Comparison of ENCODE assay signal across 17 mouse cellular contexts in genomic region chr5:97009601-97010335, GRCm38 (mm10). TPM values are rescaled to one million over a fixed set of nuclear protein-coding genes. Genes with fewer than 3 reads are reported as not detected.
DNase-seq lines count a peak whose midpoint lies in the region; ATAC-seq and TF ChIP-seq lines count a peak whose summit lies in the region.
"Had no signal": no experiment of that assay in that cellular context is flagged by ENCODE, and none has a peak within 500 bp of the region (broad histone marks: within the 10 kb centered on the region; RNA-seq: fewer than 3 reads in every experiment).

No protein-coding gene starts in this region.

- peak; percentile 84 for ATAC-seq in liver, embryonic 11.5 days (replicated peaks; ENCODE audit: low FRiP score)
- ATAC-seq: forebrain, embryonic 13.5 days; midbrain, embryonic 13.5 days had no signal

- peak; percentile 64 for DNase-seq in heart, adult 11 months
- DNase-seq in heart, adult 2 months = no peak
- peak; percentile 31 for DNase-seq in CD4-positive, CD25-positive, alpha-beta regulatory T cell, adult 2 months (ENCODE audit: low read depth, low spot score)
- peak; percentile 85 for DNase-seq in c-Kit-positive CD71-positive TER-119-negative erythroid progenitor cells, embryonic 14.5 days (ENCODE audit: low read depth)
- DNase-seq in liver, embryonic 11.5 days (ENCODE audit: low spot score) = no peak
- DNase-seq in embryonic facial prominence, embryonic 10.5 days (ENCODE audit: low spot score) = no peak
- no peak for DNase-seq in cerebellum, adult 11 months
- DNase-seq in right cerebral cortex, postnatal 14 days = no peak
- DNase-seq: adrenal gland, adult 2 months; cerebellum, postnatal 10 days; gastrocnemius, postnatal 36 days; heart, postnatal 4 days; kidney, postnatal 10 days had no signal

- intact Hi-C loops in heart, adult 2 months (cut with DNase I) = no loop called here

- H3K4me2 ChIP-seq in liver, embryonic 11.5 days = peak overlapping the region; percentile 57
- H3K4me2 ChIP-seq: embryonic facial prominence, embryonic 12.5 days; forebrain, embryonic 13.5 days; limb, embryonic 15.5 days; midbrain, embryonic 13.5 days had no signal

- no peak for TF ChIP-seq EP300 in heart, adult 2 months (IDR thresholded peaks at IDR 0.05; ENCODE audit: insufficient read depth, low read depth, low read length)

- no peak for TF ChIP-seq POLR2A in heart, adult 2 months (IDR thresholded peaks at IDR 0.05; ENCODE audit: insufficient read depth, low read depth, low read length)

- H3K79me2 ChIP-seq in heart, adult 2 months (replicated peaks; ENCODE audit: control insufficient read depth, insufficient read depth, low read length) = peaks cover 1% of the 10 kb centered on the region

- no peaks in the 10 kb centered on the region for H3K9me3 ChIP-seq in liver, embryonic 11.5 days (ENCODE audit: control insufficient read depth, low read length)
- no peaks in the 10 kb centered on the region for H3K9me3 ChIP-seq in embryonic facial prominence, embryonic 10.5 days
- H3K9me3 ChIP-seq: embryonic facial prominence, embryonic 12.5 days; forebrain, embryonic 13.5 days; limb, embryonic 15.5 days; midbrain, embryonic 13.5 days had no signal

- H3K4me1 ChIP-seq in heart, adult 2 months (ENCODE audit: control insufficient read depth, insufficient read depth, low read length) = peaks cover 3% of the 10 kb centered on the region; the same call in 1 of the 2 replicates
- H3K4me1 ChIP-seq in liver, embryonic 11.5 days (replicated peaks; ENCODE audit: control insufficient read depth, insufficient read depth, low read length) = peaks cover 73% of the 10 kb centered on the region
- no peaks in the 10 kb centered on the region for H3K4me1 ChIP-seq in embryonic facial prominence, embryonic 10.5 days
- H3K4me1 ChIP-seq: embryonic facial prominence, embryonic 12.5 days; forebrain, embryonic 13.5 days; limb, embryonic 15.5 days; midbrain, embryonic 13.5 days had no signal

- no peaks in the 10 kb centered on the region for H3K27me3 ChIP-seq in heart, adult 2 months (ENCODE audit: control insufficient read depth, insufficient read depth, low read length)
- H3K27me3 ChIP-seq in liver, embryonic 11.5 days (replicated peaks; ENCODE audit: control insufficient read depth, insufficient read depth, low read length) = no peaks in the 10 kb centered on the region
- H3K27me3 ChIP-seq in embryonic facial prominence, embryonic 10.5 days (replicated peaks; ENCODE audit: low read depth, poor library complexity, severe bottlenecking) = no peaks in the 10 kb centered on the region
- H3K27me3 ChIP-seq: embryonic facial prominence, embryonic 12.5 days; forebrain, embryonic 13.5 days; limb, embryonic 15.5 days; midbrain, embryonic 13.5 days had no signal

- 64% methylated on average over 11 of the region's 11 CpGs for WGBS in heart, adult 2 months
- WGBS in liver, embryonic 11.5 days = 49% methylated on average over 11 of the region's 11 CpGs
- WGBS in embryonic facial prominence, embryonic 10.5 days = 90% methylated on average over 11 of the region's 11 CpGs

- H3K27ac ChIP-seq in heart, adult 2 months = no peak overlapping the region
- H3K27ac ChIP-seq in liver, embryonic 11.5 days (ENCODE audit: low read depth, low read length) = peak overlapping the region; percentile 59
- H3K27ac ChIP-seq in embryonic facial prominence, embryonic 10.5 days (replicated peaks) = no peak overlapping the region
- H3K27ac ChIP-seq: embryonic facial prominence, embryonic 12.5 days; forebrain, embryonic 13.5 days; limb, embryonic 15.5 days; midbrain, embryonic 13.5 days had no signal

- no peak overlapping the region for H3K9ac ChIP-seq in heart, adult 2 months (ENCODE audit: low read depth, low read length)
- H3K9ac ChIP-seq in liver, embryonic 11.5 days (ENCODE audit: low read depth, low read length) = peak overlapping the region; percentile 39; the same call in 1 of the 2 replicates
- H3K9ac ChIP-seq: embryonic facial prominence, embryonic 12.5 days; forebrain, embryonic 13.5 days; limb, embryonic 15.5 days; midbrain, embryonic 13.5 days had no signal

- no peak overlapping the region for H3K4me3 ChIP-seq in heart, adult 2 months
- H3K4me3 ChIP-seq in liver, embryonic 11.5 days (ENCODE audit: low read depth, low read length) = peak overlapping the region; percentile 14
- H3K4me3 ChIP-seq in embryonic facial prominence, embryonic 10.5 days = no peak overlapping the region
- H3K4me3 ChIP-seq: embryonic facial prominence, embryonic 12.5 days; forebrain, embryonic 13.5 days; limb, embryonic 15.5 days; midbrain, embryonic 13.5 days had no signal

- H3K36me3 ChIP-seq in heart, adult 2 months (ENCODE audit: control insufficient read depth, insufficient read depth, low read length) = no peaks in the 10 kb centered on the region
- H3K36me3 ChIP-seq in liver, embryonic 11.5 days (ENCODE audit: control insufficient read depth, insufficient read depth, low read length) = no peaks in the 10 kb centered on the region
- H3K36me3 ChIP-seq in embryonic facial prominence, embryonic 10.5 days (replicated peaks) = no peaks in the 10 kb centered on the region
- H3K36me3 ChIP-seq: embryonic facial prominence, embryonic 12.5 days; limb, embryonic 15.5 days; midbrain, embryonic 13.5 days had no signal

- no peak for TF ChIP-seq CTCF in heart, adult 2 months (IDR thresholded peaks at IDR 0.05)

RNA-seq across cellular contexts. Expression of gene Bmp2k, which starts 12.3 kb away (rescaled TPM):
- total RNA-seq in heart, adult 2 months (2021) = 1 to 10 TPM; 6.7 to 8.4 TPM
- polyA plus RNA-seq in heart, adult 2 months (2012; rRNA removed) = 2.9 and 3.6 TPM in 2 replicates
- 31.1 and 34.5 TPM in 2 replicates for polyA plus RNA-seq in liver, embryonic 11.5 days (2014; fragmentation: Nextera tagmentation; extraction: Ambion mirVana)
- 8.0 and 8.1 TPM in 2 replicates for polyA plus RNA-seq in embryonic facial prominence, embryonic 10.5 days (2016; fragmentation: Nextera tagmentation; extraction: Ambion mirVana)

Comparison
In these comparisons a context has a peak if more than half of its experiments do, and no peak if none do; other contexts are left out.
1. DNase-seq: peak in heart, adult 11 months (single experiment), CD4-positive, CD25-positive, alpha-beta regulatory T cell, adult 2 months (single experiment) and c-Kit-positive CD71-positive TER-119-negative erythroid progenitor cells, embryonic 14.5 days (single experiment); none in heart, adult 2 months (0 of 2), liver, embryonic 11.5 days (single experiment), embryonic facial prominence, embryonic 10.5 days (single experiment), cerebellum, adult 11 months (single experiment) and right cerebral cortex, postnatal 14 days (single experiment).